Mouse (Mus musculus) heart, postnatal 0 days (tissue): ENCODE results near the gene H2-T24. TPM values are rescaled to one million over a fixed set of nuclear protein-coding genes. Genes with fewer than 3 reads are reported as not detected.
A peak's percentile ranks its signal among the peaks of the same experiment; 100 is the strongest.

ENCODE experiments used
- ATAC-seq: fragments of 200-750 bp; cut with Nextera tagmentation; 2 replicates; pipeline ENCODE4 v1.8.0; 2017; ENCODE audit warnings: low read depth, moderate number of reproducible peaks, moderate library complexity; ENCODE audit not compliant: insufficient read depth
- DNase-seq: peaks from one replicate; pipeline ENCODE4 v3.0.0-alpha.2; 2016; ENCODE audit warnings: low spot score
- H3K27ac ChIP-seq: fragments of 300-500 bp; sonication (generic); 2 replicates; pipeline ENCODE4 v1.5.1; 2014; ENCODE audit warnings: low read depth, mild to moderate bottlenecking
- H3K27me3 ChIP-seq: fragments of 300-500 bp; sonication (generic); 2 replicates; pipeline ENCODE4 v1.6.1; 2014; ENCODE audit warnings: low read length, mixed read lengths; ENCODE audit not compliant: control insufficient read depth, insufficient read depth
- H3K36me3 ChIP-seq: fragments of 300-500 bp; sonication (generic); replicated peaks from 2 replicates; pipeline ENCODE4 v1.6.1; 2014; ENCODE audit warnings: low read length, mixed read lengths; ENCODE audit not compliant: control insufficient read depth, insufficient read depth
- H3K4me1 ChIP-seq: fragments of 300-500 bp; sonication (generic); 2 replicates; pipeline ENCODE4 v1.6.1; 2014; ENCODE audit warnings: antibody characterized with exemption; ENCODE audit not compliant: control insufficient read depth, insufficient read depth
- H3K4me2 ChIP-seq: fragments of 300-500 bp; sonication (generic); 2 replicates; pipeline ENCODE4 v1.6.1; 2014; ENCODE audit warnings: low read depth, mild to moderate bottlenecking, low read length, moderate library complexity
- H3K4me3 ChIP-seq: fragments of 300-500 bp; sonication (generic); 2 replicates; pipeline ENCODE4 v1.5.1; 2014; ENCODE audit warnings: low read depth, low read length
- H3K9ac ChIP-seq: fragments of 300-500 bp; sonication (generic); replicated peaks from 2 replicates; pipeline ENCODE4 v1.6.1; 2014; ENCODE audit warnings: low read depth, low read length, mixed read lengths
- H3K9me3 ChIP-seq: fragments of 300-500 bp; sonication (generic); replicated peaks from 2 replicates; pipeline ENCODE4 v1.6.1; 2016; ENCODE audit warnings: low read length; ENCODE audit not compliant: control insufficient read depth
- CTCF ChIP-seq: IDR thresholded peaks from 2 replicates; pipeline ENCODE4 v1.5.1; 2016; ENCODE audit warnings: antibody characterized with exemption, control low read depth, low read depth
- EP300 ChIP-seq: IDR thresholded peaks from 2 replicates; pipeline ENCODE4 v1.6.1; 2016; ENCODE audit warnings: antibody characterized with exemption, low read depth
- WGBS: fragments of 180-500 bp; shearing (Covaris S2); extraction: QIAGEN DNeasy Blood & Tissue Kit; methylation state at CpG from one replicate; pipeline ENCODE4 v1.1.7; 2014; 5-methylcytosine and 5-hydroxymethylcytosine counted together
- polyA plus RNA-seq: library from polyadenylated mRNA; unstranded; fragments of >200 nt; fragmentation: Nextera tagmentation; extraction: Ambion mirVana; gene quantifications from 2 replicates; pipeline ENCODE4 v1.2.1, GENCODE M21; 2015
- total RNA-seq: library from RNA; depleted of rRNA; stranded (reverse); fragments of >200 nt; gene quantifications from 2 replicates; pipeline ENCODE4 v1.2.3, GENCODE M21; 2014; ENCODE audit warnings: low replicate concordance

Gene H2-T24
- total and polyA plus RNA-seq, 2 experiments from 2014 or later = 1.8 TPM; not detected in 1

DNA sequence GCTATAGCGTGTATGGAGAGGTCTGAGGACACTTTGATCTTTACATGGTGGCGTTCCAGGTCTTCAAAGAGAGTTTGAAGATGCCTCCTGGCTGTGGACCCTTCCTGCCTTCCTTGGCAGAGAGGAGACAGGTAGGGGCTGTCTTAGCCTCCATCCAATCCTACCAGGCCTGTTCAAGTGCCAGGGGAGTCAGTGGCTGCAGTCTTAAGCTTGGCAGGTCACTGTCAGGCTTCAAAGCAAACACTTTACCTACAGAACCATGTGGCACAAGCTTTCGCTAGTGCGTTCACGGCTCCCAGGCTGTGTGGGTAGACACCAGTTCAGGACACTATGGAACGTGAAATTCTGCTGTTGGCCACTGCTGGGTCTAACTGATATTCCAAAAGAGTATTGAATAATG lies 2.6 kb upstream of the H2-T24 start:
- Histone ChIP-seq H3K9me3 (no peaks in the 10 kb centered on the region), H3K9ac (no peak overlapping the region), H3K27me3 (no peaks in the 10 kb centered on the region), H3K36me3 (no peaks in the 10 kb centered on the region), H3K27ac (peak overlapping the region; percentile 70), H3K4me1 (peaks cover 3% of the 10 kb centered on the region), H3K4me3 (no peak overlapping the region), H3K4me2 (no peak overlapping the region)
- DNase-seq (no peak), ATAC-seq (no peak)
- TF ChIP-seq CTCF = no peak
- no peak for TF ChIP-seq EP300
- 89% methylated on average over 6 of the region's 6 CpGs for WGBS

- ATAC-seq (no peak), DNase-seq (no peak)
- H3K9me3 ChIP-seq = no peaks in the 10 kb centered on the region
- H3K4me2 ChIP-seq = no peak overlapping the region
- peaks cover 3% of the 10 kb centered on the region for H3K4me1 ChIP-seq
- no peaks in the 10 kb centered on the region for H3K36me3 ChIP-seq
- H3K9ac ChIP-seq = no peak overlapping the region
- TF ChIP-seq EP300 (no peak), CTCF (no peak)
- no peak overlapping the region for H3K4me3 ChIP-seq
- WGBS = 94% methylated on average over 9 of the region's 9 CpGs
- no peak overlapping the region for H3K27ac ChIP-seq
- H3K27me3 ChIP-seq = no peaks in the 10 kb centered on the region
Observed at GRCm38 (mm10) chr17:36022098-36022497, 1.7 kb upstream of the H2-T24 start.

GRCm38 (mm10) chr17:36021309-36021708 lies 949 bp upstream of the H2-T24 start:
- no peak overlapping the region for H3K9ac ChIP-seq
- TF ChIP-seq EP300 (no peak), CTCF (no peak)
- no peaks in the 10 kb centered on the region for H3K27me3 ChIP-seq
- H3K9me3 ChIP-seq = no peaks in the 10 kb centered on the region
- H3K4me1 ChIP-seq = peaks cover 3% of the 10 kb centered on the region
- WGBS = 85% methylated on average over 1 of the region's 1 CpGs
- H3K36me3 ChIP-seq = no peaks in the 10 kb centered on the region
- peak overlapping the region; percentile 75 for H3K27ac ChIP-seq
- ATAC-seq = no peak
- 0 out of 2 replicates have a peak overlapping the region, but pooled peaks have one; percentile 31 for H3K4me3 ChIP-seq
- no peak overlapping the region; the same call in 1 of the 2 replicates for H3K4me2 ChIP-seq
- DNase-seq = no peak

GRCm38 (mm10) chr17:36019519-36019918 lies 841 bp downstream of the H2-T24 start:
- peak overlapping the region; percentile 53; the same call in 1 of the 2 replicates for H3K4me2 ChIP-seq
- ATAC-seq = no peak
- H3K9ac ChIP-seq = no peak overlapping the region
- peaks cover 8% of the 10 kb centered on the region; the same call in 1 of the 2 replicates for H3K36me3 ChIP-seq
- 55% methylated on average over 3 of the region's 3 CpGs for WGBS
- peak overlapping the region; percentile 31; the same call in 1 of the 2 replicates for H3K4me3 ChIP-seq
- TF ChIP-seq CTCF (no peak), EP300 (no peak)
- no peaks in the 10 kb centered on the region for H3K27me3 ChIP-seq
- peaks cover 3% of the 10 kb centered on the region for H3K4me1 ChIP-seq
- DNase-seq = no peak
- H3K27ac ChIP-seq = peak overlapping the region; percentile 75
- H3K9me3 ChIP-seq = no peaks in the 10 kb centered on the region

DNA sequence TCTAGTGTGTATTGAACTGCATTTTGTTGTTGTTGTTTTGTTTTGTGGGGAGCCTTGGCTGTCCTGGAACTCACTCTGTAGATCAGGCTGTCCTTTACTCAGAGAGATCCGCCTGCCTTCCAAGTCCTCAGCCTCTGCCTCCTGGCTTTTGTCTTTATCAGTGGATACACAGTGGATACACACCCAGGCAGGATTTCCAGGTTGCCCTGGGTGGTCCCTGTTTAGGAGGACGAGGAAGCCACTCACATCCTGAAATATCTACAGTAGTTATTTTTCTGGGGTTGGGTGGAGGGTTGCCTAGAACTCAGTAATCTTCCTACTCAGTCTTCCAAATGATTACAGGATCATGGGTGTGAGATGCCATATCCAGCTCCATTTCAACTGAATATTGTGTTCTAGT lies 1.4 kb downstream of the H2-T24 start:
- ATAC-seq = no peak
- Histone ChIP-seq H3K4me2 (no peak overlapping the region), H3K27me3 (no peaks in the 10 kb centered on the region), H3K27ac (peak overlapping the region; percentile 75; the same call in 1 of the 2 replicates), H3K9ac (no peak overlapping the region), H3K4me1 (peaks cover 3% of the 10 kb centered on the region; the same call in 1 of the 2 replicates), H3K9me3 (no peaks in the 10 kb centered on the region), H3K36me3 (peaks cover 12% of the 10 kb centered on the region; the same call in 1 of the 2 replicates), H3K4me3 (no peak overlapping the region)
- 40% methylated on average over 2 of the region's 2 CpGs for WGBS
- no peak for TF ChIP-seq EP300
- TF ChIP-seq CTCF = no peak
- DNase-seq = no peak

- H3K9me3 ChIP-seq = no peaks in the 10 kb centered on the region
- DNase-seq = no peak
- no peak overlapping the region for H3K4me3 ChIP-seq
- H3K27ac ChIP-seq = no peak overlapping the region
- H3K36me3 ChIP-seq = peaks cover 12% of the 10 kb centered on the region; the same call in 1 of the 2 replicates
- H3K4me1 ChIP-seq = no peaks in the 10 kb centered on the region
- no peak overlapping the region for H3K9ac ChIP-seq
- no peak for ATAC-seq
- no peak overlapping the region for H3K4me2 ChIP-seq
- TF ChIP-seq CTCF = no peak
- TF ChIP-seq EP300 = no peak
- no peaks in the 10 kb centered on the region for H3K27me3 ChIP-seq
- WGBS = 87% methylated on average over 5 of the region's 5 CpGs
Observed at GRCm38 (mm10) chr17:36017046-36017445, 3.3 kb downstream of the H2-T24 start.
